Mouse (Mus musculus): ENCODE data around the gene Eif4a3.

DNA sequence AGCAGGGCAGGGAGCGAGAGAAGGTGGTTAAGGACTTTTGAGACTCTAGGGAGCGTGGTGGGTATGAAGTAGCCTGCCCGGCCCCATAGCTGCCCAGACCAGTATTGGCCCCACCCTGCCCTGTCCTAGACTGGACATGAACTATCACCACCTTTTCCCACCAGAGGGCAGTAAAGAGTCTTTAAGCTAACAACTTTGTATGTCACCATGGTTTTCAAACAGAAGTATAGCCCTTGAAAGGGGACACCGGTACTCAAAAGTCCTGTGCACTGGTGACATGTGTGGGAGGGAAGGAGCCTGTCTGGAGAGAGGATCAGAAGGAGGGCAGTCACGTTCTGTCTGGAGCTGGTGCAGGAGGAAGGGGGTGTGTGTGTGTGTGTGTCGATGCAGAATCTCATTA, 50.9 kb downstream of the Eif4a3 start:
- TF ChIP-seq CTCF (IDR thresholded peaks at IDR 0.05) = peak; percentile 76
- no peak for TF ChIP-seq EP300 (IDR thresholded peaks at IDR 0.05)

Measured in lung, postnatal 0 days (tissue).